Mouse (Mus musculus) heart, adult 10 weeks (tissue): ENCODE results near the gene Il27ra. TPM values are rescaled to one million over a fixed set of nuclear protein-coding genes. Genes with fewer than 3 reads are reported as not detected.

Experiments used
- polyA plus RNA-seq: library from polyadenylated mRNA; stranded (reverse); fragments of 350-450 nt; fragmentation: Illumina TruSeq; extraction: RNeasy Lipid Tissue Mini Kit (QIAGEN cat#74804); gene quantifications from one replicate; pipeline ENCODE4 v1.2.3, GENCODE M21; 2014; ENCODE audit warnings: low read depth, low replicate concordance

Gene Il27ra
- 3.0 TPM for polyA plus RNA-seq

GRCm38 (mm10) chr8:84042066-84042947 lies at the start of gene Il27ra:
Gene Il27ra, minus strand, starts transcription at chr8:84042589.

DNA sequence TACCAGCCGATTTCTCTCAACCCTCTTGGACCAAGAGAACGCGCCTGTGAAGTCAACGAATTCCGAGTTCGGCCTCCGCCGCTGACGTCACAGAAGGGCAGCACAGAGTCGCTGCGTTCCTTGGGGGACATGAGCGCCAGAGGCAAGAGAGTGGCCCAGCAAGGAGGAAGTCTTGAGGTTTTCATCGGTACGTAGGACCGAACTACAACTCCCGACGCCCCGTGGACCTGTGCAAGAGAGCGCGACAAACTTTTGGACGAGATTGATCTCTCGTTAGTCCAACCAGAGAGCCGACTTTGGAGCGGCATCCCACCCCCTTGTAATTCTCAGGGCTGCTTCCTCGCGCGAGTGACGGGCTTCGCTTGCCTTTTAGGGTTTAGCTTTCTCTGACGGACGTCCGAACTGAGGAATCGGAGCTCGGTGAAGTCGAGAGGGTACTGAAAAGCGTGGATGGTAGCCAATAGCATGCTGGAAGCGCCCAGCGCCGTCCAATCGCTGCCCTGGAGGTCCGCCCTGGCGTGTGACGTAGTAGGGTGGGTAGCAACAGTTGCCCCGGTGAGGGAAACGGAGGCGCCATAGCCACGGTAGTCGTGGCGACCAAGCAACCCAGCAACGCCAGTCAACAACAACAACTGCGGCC lies 24.0 kb upstream of the Il27ra start, which contains the start of gene Rfx1:
Gene Rfx1 (plus strand): TSS at position 544 of the 640 bp plus-strand sequence.

DNA sequence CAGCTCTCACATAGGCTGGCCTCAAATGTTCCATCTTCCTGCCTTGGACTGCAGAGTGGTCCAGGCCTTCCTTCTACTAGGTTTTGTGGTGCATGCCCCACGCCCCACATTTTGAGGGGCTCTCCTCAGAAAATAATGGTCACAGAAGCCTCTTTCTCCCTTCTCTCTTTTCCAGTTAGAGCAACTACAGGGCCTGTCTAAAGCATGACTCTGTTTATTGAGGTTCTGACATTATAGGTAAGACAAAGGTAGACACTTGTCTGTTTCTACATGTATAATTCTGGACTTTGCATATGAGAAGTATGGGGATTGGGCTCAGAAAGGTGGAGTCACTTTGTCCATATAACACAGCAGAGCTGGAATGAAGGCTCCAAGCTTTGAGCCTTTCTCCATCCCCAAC lies 22.6 kb upstream of the Il27ra start, which contains the start of gene Gm10643:
Gene Gm10643 (minus strand): TSS at position 101 of the 400 bp plus-strand sequence.

GRCm38 (mm10) chr8:84044900-84045299 lies 2.5 kb upstream of the Il27ra start, which contains the start of gene Rln3:
Gene Rln3, minus strand, starts transcription at chr8:84045000.

GRCm38 (mm10) chr8:84021096-84021495 lies 21.3 kb downstream of the Il27ra start, which contains the start of gene Palm3:
Gene Palm3, plus strand, starts transcription at chr8:84021471.

GRCm38 (mm10) chr8:84011705-84012498 lies 30.5 kb downstream of the Il27ra start, which contains the start of gene 2210011C24Rik:
Gene 2210011C24Rik, minus strand, starts transcription at chr8:84012171.

GRCm38 (mm10) chr8:84001281-84002000 lies 40.9 kb downstream of the Il27ra start, which contains the start of gene 1700067K01Rik:
Gene 1700067K01Rik, plus strand, starts transcription at chr8:84001502.

DNA sequence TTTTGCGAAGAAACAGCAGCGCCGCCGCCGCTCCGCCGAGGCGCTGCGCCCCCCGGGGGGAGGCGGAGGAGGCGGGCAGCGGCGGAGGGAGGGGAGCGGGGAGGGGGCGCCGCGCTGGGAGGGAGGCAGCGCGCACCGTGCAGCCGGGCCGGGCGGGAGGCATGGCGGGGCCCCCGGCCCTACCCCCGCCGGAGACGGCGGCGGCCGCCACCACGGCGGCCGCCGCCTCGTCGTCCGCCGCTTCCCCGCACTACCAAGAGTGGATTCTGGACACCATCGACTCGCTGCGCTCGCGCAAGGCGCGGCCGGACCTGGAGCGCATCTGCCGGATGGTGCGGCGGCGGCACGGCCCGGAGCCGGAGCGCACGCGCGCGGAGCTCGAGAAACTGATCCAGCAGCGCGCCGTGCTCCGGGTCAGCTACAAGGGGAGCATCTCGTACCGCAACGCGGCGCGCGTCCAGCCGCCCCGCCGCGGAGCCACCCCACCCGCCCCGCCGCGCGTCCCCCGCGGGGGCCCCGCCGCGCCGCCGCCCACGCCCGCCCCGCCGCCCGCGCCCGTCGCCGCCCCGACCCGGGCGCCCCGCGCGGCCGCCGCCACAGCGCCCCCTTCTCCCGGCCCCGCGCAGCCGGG lies 44.8 kb downstream of the Il27ra start, which contains the start of gene Samd1:
Gene Samd1 (plus strand): TSS at position 162 of the 631 bp plus-strand sequence.

Other genes with a start within 250 kb of the Il27ra start
- gene Adgrl1, start 142.5 kb downstream of the Il27ra start, polyA plus RNA-seq: 11.6 TPM
- gene Gm10644, start 87.4 kb downstream of the Il27ra start, polyA plus RNA-seq: 2.4 TPM
- gene Asf1b, start 87.1 kb downstream of the Il27ra start, polyA plus RNA-seq: 2.5 TPM
- 218 TPM for gene Prkaca, start 69.6 kb downstream of the Il27ra start, polyA plus RNA-seq
- 20.0 TPM for gene Samd1, start 44.9 kb downstream of the Il27ra start, polyA plus RNA-seq
- gene 1700067K01Rik, start 41.1 kb downstream of the Il27ra start, polyA plus RNA-seq: not detected
- gene 2210011C24Rik, start 30.4 kb downstream of the Il27ra start, polyA plus RNA-seq: 4.4 TPM
- 0.29 TPM for gene Palm3, start 21.1 kb downstream of the Il27ra start, polyA plus RNA-seq
- gene Rln3, start 2.4 kb upstream of the Il27ra start, polyA plus RNA-seq: not detected
- 4.3 TPM for gene Gm10643, start 22.5 kb upstream of the Il27ra start, polyA plus RNA-seq
- 8.2 TPM for gene Rfx1, start 24.2 kb upstream of the Il27ra start, polyA plus RNA-seq
- gene Dcaf15, start 62.2 kb upstream of the Il27ra start, polyA plus RNA-seq: 9.7 TPM
- gene Podnl1, start 83.4 kb upstream of the Il27ra start, polyA plus RNA-seq: not detected
- 10.9 TPM for gene Cc2d1a, start 105.3 kb upstream of the Il27ra start, polyA plus RNA-seq
- 0.34 TPM for gene 4930432K21Rik, start 105.4 kb upstream of the Il27ra start, polyA plus RNA-seq
- gene Nanos3, start 142.6 kb upstream of the Il27ra start, polyA plus RNA-seq: not detected
- 4.4 TPM for gene Zswim4, start 194.5 kb upstream of the Il27ra start, polyA plus RNA-seq
- gene D8Ertd738e, start 207.1 kb upstream of the Il27ra start, polyA plus RNA-seq: 268 TPM
- 8.8 TPM for gene Mri1, start 214.7 kb upstream of the Il27ra start, polyA plus RNA-seq
- 8.7 TPM for gene Ccdc130, start 227.8 kb upstream of the Il27ra start, polyA plus RNA-seq